Mouse (Mus musculus) heart, postnatal 36 days (tissue): Measurements from ENCODE around the gene Ces5a. TPM values are rescaled to one million over a fixed set of nuclear protein-coding genes. Genes with fewer than 3 reads are reported as not detected.

Source experiments
- total RNA-seq, 2 experiments: library from RNA; stranded (reverse); gene quantifications; 2 replicates each; pipeline ENCODE4 v1.2.3; 2021

The Ces5a gene
- total RNA-seq, 2 experiments from 2014 or later = 0.14 TPM; not detected in 1

Other genes starting within 250 kb of the Ces5a start
- under 1 TPM; 0.11 to 0.19 TPM for gene Ces1g, start 198.5 kb downstream of the Ces5a start, total RNA-seq
- gene Ces1h, start 156.1 kb downstream of the Ces5a start, total RNA-seq = not detected